Mouse (Mus musculus) ZHBTc4 (cell line): ENCODE data around the gene Tpcn2.

Experiments
- DNase-seq: peaks from one replicate; pipeline ENCODE4 v3.0.0-alpha.2; 2011; ENCODE audit warnings: low read depth, low spot score

The Tpcn2 gene

GRCm38 (mm10) chr7:145283487-145284187, at the start of gene Tpcn2:
Tpcn2 (minus strand) TSS chr7:145284011.
- peak; percentile 98 for DNase-seq

- no peak for DNase-seq
Measured at GRCm38 (mm10) chr7:145332376-145333041, 48.7 kb upstream of the Tpcn2 start.

- DNase-seq, result no peak
Measured at GRCm38 (mm10) chr7:145330641-145331040, 46.8 kb upstream of the Tpcn2 start.

GRCm38 (mm10) chr7:145329982-145330381, 46.2 kb upstream of the Tpcn2 start:
- no peak for DNase-seq

- DNase-seq, result peak; percentile 76
Measured at GRCm38 (mm10) chr7:145325697-145326096, 41.9 kb upstream of the Tpcn2 start.

- no peak for DNase-seq
Measured at GRCm38 (mm10) chr7:145323607-145324006, 39.8 kb upstream of the Tpcn2 start.

- DNase-seq, result no peak
Measured at GRCm38 (mm10) chr7:145319481-145319880, 35.7 kb upstream of the Tpcn2 start.

- no peak for DNase-seq
Measured at GRCm38 (mm10) chr7:145317522-145317921, 33.7 kb upstream of the Tpcn2 start.

GRCm38 (mm10) chr7:145314785-145315411, 31.1 kb upstream of the Tpcn2 start, which contains the start of gene Mrgprd:
Mrgprd (plus strand) TSS chr7:145314835.
- DNase-seq, result no peak

- DNase-seq, result no peak
Measured at GRCm38 (mm10) chr7:145312137-145312536, 28.3 kb upstream of the Tpcn2 start.

- no peak for DNase-seq
Measured at GRCm38 (mm10) chr7:145310526-145310925, 26.7 kb upstream of the Tpcn2 start.

- DNase-seq, result no peak
Measured at GRCm38 (mm10) chr7:145309877-145310276, 26.1 kb upstream of the Tpcn2 start.

GRCm38 (mm10) chr7:145308866-145309265, 25.1 kb upstream of the Tpcn2 start:
- DNase-seq, result no peak

- no peak for DNase-seq
Measured at GRCm38 (mm10) chr7:145308061-145308675, 24.4 kb upstream of the Tpcn2 start.

GRCm38 (mm10) chr7:145307636-145308035, 23.8 kb upstream of the Tpcn2 start:
- no peak for DNase-seq

- no peak for DNase-seq
Measured at GRCm38 (mm10) chr7:145304153-145304552, 20.3 kb upstream of the Tpcn2 start.

GRCm38 (mm10) chr7:145302488-145303285, 18.9 kb upstream of the Tpcn2 start:
- peak; percentile 94 for DNase-seq

GRCm38 (mm10) chr7:145301341-145302005, 17.7 kb upstream of the Tpcn2 start:
- DNase-seq, result no peak

GRCm38 (mm10) chr7:145301008-145301340, 17.2 kb upstream of the Tpcn2 start:
- DNase-seq, result no peak

- no peak for DNase-seq
Measured at GRCm38 (mm10) chr7:145300321-145301007, 16.7 kb upstream of the Tpcn2 start, which contains the start of gene Mrgprf. Mrgprf (plus strand) TSS chr7:145300828.
